Mouse (Mus musculus) layer of hippocampus, adult 8-10 months (tissue): ENCODE results near the gene Ric3. TPM values are rescaled to one million over a fixed set of nuclear protein-coding genes. Genes with fewer than 3 reads are reported as not detected.
"Not testable (repeated sequence)": the region's sequence is repeated elsewhere in the genome, so short reads cannot be mapped to it uniquely, and the experiment has no call there.

Experiments
- DNase-seq, 2 experiments: peaks; one replicate each; pipeline ENCODE4 v3.0.0; 2022; ENCODE audit warnings: low spot score in 2 of 2
- total RNA-seq, 4 experiments: library from RNA; stranded (reverse); gene quantifications; 2 replicates each; pipeline ENCODE4 v1.2.4; 2022

The Ric3 gene
- total RNA-seq: 10 to 100 TPM; 66.7 to 77.1 (median 72.9) TPM

GRCm38 (mm10) chr7:109083113-109083812 is at the start of gene Ric3:
Gene Ric3, minus strand, starts transcription at chr7:109083331.
- DNase-seq: peak; percentile 77 to 91

GRCm38 (mm10) chr7:109131565-109131964 is 48.4 kb upstream of the Ric3 start:
- no peak for DNase-seq

GRCm38 (mm10) chr7:109129946-109130686 is 47.0 kb upstream of the Ric3 start:
- no peak for DNase-seq

- no peak for DNase-seq
Observed at GRCm38 (mm10) chr7:109129442-109129841, 46.3 kb upstream of the Ric3 start.

GRCm38 (mm10) chr7:109115929-109116328 is 32.8 kb upstream of the Ric3 start:
- DNase-seq: no peak

- DNase-seq: not testable (repeated sequence)
Observed at GRCm38 (mm10) chr7:109115488-109115887, 32.4 kb upstream of the Ric3 start.

- no peak for DNase-seq
Observed at GRCm38 (mm10) chr7:109114950-109115349, 31.8 kb upstream of the Ric3 start.

- peak; percentile 57 to 80 for DNase-seq
Observed at GRCm38 (mm10) chr7:109111000-109111399, 27.9 kb upstream of the Ric3 start.

GRCm38 (mm10) chr7:109104894-109105293 is 21.8 kb upstream of the Ric3 start:
- no peak for DNase-seq

GRCm38 (mm10) chr7:109101167-109101566 is 18.0 kb upstream of the Ric3 start:
- no peak for DNase-seq

GRCm38 (mm10) chr7:109098145-109099018 is 15.3 kb upstream of the Ric3 start:
- DNase-seq: no peak

- no peak for DNase-seq
Observed at GRCm38 (mm10) chr7:109097203-109097602, 14.1 kb upstream of the Ric3 start.

GRCm38 (mm10) chr7:109096618-109097017 is 13.5 kb upstream of the Ric3 start:
- DNase-seq: no peak

- no peak for DNase-seq
Observed at GRCm38 (mm10) chr7:109094294-109094693, 11.2 kb upstream of the Ric3 start.

GRCm38 (mm10) chr7:109091316-109091715 is 8.2 kb upstream of the Ric3 start:
- DNase-seq: not testable (repeated sequence)

GRCm38 (mm10) chr7:109086946-109087345 is 3.8 kb upstream of the Ric3 start:
- DNase-seq: no peak

- DNase-seq: no peak
Observed at GRCm38 (mm10) chr7:109083813-109084184, 668 bp upstream of the Ric3 start.

- no peak for DNase-seq
Observed at GRCm38 (mm10) chr7:109082269-109083112, 640 bp downstream of the Ric3 start.

- no peak for DNase-seq
Observed at GRCm38 (mm10) chr7:109072326-109072725, 10.8 kb downstream of the Ric3 start.

GRCm38 (mm10) chr7:109069641-109070040 is 13.5 kb downstream of the Ric3 start:
- DNase-seq: no peak

GRCm38 (mm10) chr7:109059536-109059935 is 23.6 kb downstream of the Ric3 start:
- DNase-seq: no peak
